Mouse (Mus musculus) myocyte (in vitro differentiated cells): ENCODE results near the gene Rragc. TPM values are rescaled to one million over a fixed set of nuclear protein-coding genes. Genes with fewer than 3 reads are reported as not detected.

ENCODE experiments used
- H3K27me3 ChIP-seq: one replicate; pipeline ENCODE4 v1.6.1; 2011; ENCODE audit not compliant: control insufficient read depth, insufficient read depth, insufficient read length
- H3K36me3 ChIP-seq: one replicate; pipeline ENCODE4 v1.6.1; 2011; ENCODE audit not compliant: control insufficient read depth, insufficient read depth
- H3K4me2 ChIP-seq: one replicate; pipeline ENCODE4 v1.6.1; 2011; ENCODE audit warnings: low read depth, control low read depth
- H3K4me3 ChIP-seq: one replicate; pipeline ENCODE4 v1.5.1; 2011; ENCODE audit warnings: mild to moderate bottlenecking, control low read depth, moderate library complexity
- H3K79me2 ChIP-seq: one replicate; pipeline ENCODE4 v1.6.1; 2011; ENCODE audit not compliant: control insufficient read depth, insufficient read depth
- H3ac ChIP-seq: one replicate; pipeline ENCODE4 v1.6.1; 2011; ENCODE audit not compliant: control insufficient read depth, insufficient read length
- CEBPB ChIP-seq: IDR thresholded peaks from 2 replicates; pipeline ENCODE4 v1.6.1; 2011; ENCODE audit warnings: mild to moderate bottlenecking, moderate library complexity; ENCODE audit not compliant: poor library complexity, insufficient read depth, severe bottlenecking
- E2F4 ChIP-seq: IDR thresholded peaks from one replicate; pipeline ENCODE4 v1.6.1; 2011; ENCODE audit warnings: mild to moderate bottlenecking, control low read depth, moderate library complexity; ENCODE audit not compliant: insufficient read depth
- MAX ChIP-seq: IDR thresholded peaks from one replicate; pipeline ENCODE4 v1.6.1; 2011; ENCODE audit warnings: low read depth, mild to moderate bottlenecking, control low read depth
- MYOD1 ChIP-seq, 3 experiments: IDR thresholded peaks; one replicate each; pipeline ENCODE4 v1.6.1; 2011; ENCODE audit warnings: control low read depth in 2 of 3, low read depth in 2 of 3, mild to moderate bottlenecking in 2 of 3, moderate library complexity in 1 of 3; ENCODE audit not compliant: insufficient read length in 2 of 3, control insufficient read depth in 1 of 3
- MYOG ChIP-seq, 3 experiments: IDR thresholded peaks; one replicate each; pipeline ENCODE4 v1.6.1; 2011; ENCODE audit warnings: control low read depth in 2 of 3, low read depth in 2 of 3, mild to moderate bottlenecking in 2 of 3; ENCODE audit not compliant: insufficient read length in 2 of 3, control insufficient read depth in 1 of 3, insufficient read depth in 1 of 3
- POLR2A ChIP-seq: IDR thresholded peaks from one replicate; pipeline ENCODE4 v1.6.1; 2011; ENCODE audit warnings: low read depth, mild to moderate bottlenecking, control low read depth, moderate library complexity; ENCODE audit not compliant: insufficient read length
- POLR2AphosphoS2 ChIP-seq: IDR thresholded peaks from one replicate; pipeline ENCODE4 v1.6.1; 2011; ENCODE audit warnings: low read depth, control low read depth; ENCODE audit not compliant: insufficient read length
- REST ChIP-seq: IDR thresholded peaks from one replicate; pipeline ENCODE4 v1.6.1; 2011; ENCODE audit warnings: mild to moderate bottlenecking, control low read depth, moderate library complexity; ENCODE audit not compliant: insufficient read depth, insufficient read length
- SRF ChIP-seq: IDR thresholded peaks from one replicate; pipeline ENCODE4 v1.6.1; 2011; ENCODE audit warnings: low read depth; ENCODE audit not compliant: control insufficient read depth, insufficient read length
- TCF12 ChIP-seq: IDR thresholded peaks from one replicate; pipeline ENCODE4 v1.6.1; 2011; ENCODE audit warnings: mild to moderate bottlenecking, control low read depth; ENCODE audit not compliant: poor library complexity, insufficient read depth, severe bottlenecking
- TCF3 ChIP-seq: IDR thresholded peaks from one replicate; pipeline ENCODE4 v1.6.1; 2011; ENCODE audit warnings: low read depth, control low read depth; ENCODE audit not compliant: insufficient read length
- USF1 ChIP-seq: IDR thresholded peaks from one replicate; pipeline ENCODE4 v1.6.1; 2011; ENCODE audit warnings: low read depth, mild to moderate bottlenecking, control low read depth, moderate library complexity
- polyA plus RNA-seq: library from polyadenylated mRNA; unstranded; fragments of >200 nt; fragmentation: generic; extraction: Trizol; gene quantifications from one replicate; pipeline ENCODE4 v1.2.1, GENCODE M21; 2012; ENCODE audit warnings: missing spikeins

The Rragc gene
- polyA plus RNA-seq, 1 experiment: 46.1 TPM

DNA sequence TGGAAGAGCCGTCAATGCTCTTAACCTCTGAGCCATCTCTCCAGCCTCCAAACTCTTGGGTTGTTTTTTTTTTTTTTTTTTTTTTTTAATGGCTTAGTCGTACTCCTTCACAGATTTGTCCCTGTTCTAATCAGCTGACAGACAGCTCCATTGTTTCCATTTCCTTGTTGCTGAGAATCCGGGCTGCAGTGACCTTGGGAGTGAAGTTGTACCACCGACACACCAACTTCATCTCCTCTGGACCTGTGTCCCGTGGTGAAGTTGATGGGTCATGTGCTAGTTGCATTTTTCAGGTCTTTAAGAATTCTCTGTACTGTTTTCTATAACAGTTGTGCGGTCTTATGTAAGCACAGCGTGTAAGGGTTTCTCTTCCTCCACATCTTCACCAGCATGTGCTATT, 52.2 kb downstream of the Rragc start:
- TF ChIP-seq REST: no peak
- TF ChIP-seq CEBPB: no peak
- TF ChIP-seq E2F4: no peak
- TF ChIP-seq POLR2A: no peak
- no peak for TF ChIP-seq MYOD1 (IDR thresholded peaks at IDR 0.05; ENCODE audit: control insufficient read depth in 1 of 3, insufficient read length in 2 of 3, low read depth in 2 of 3)
- no peak for TF ChIP-seq POLR2AphosphoS2
- no peak for TF ChIP-seq MYOG (IDR thresholded peaks at IDR 0.05; ENCODE audit: control insufficient read depth in 1 of 3, insufficient read depth in 1 of 3, insufficient read length in 2 of 3, low read depth in 2 of 3)
- no peak for TF ChIP-seq SRF
- no peak for TF ChIP-seq USF1
- no peak for TF ChIP-seq TCF3
- TF ChIP-seq TCF12: no peak
- no peak for TF ChIP-seq MAX
- Histone ChIP-seq H3K4me3 (no peak overlapping the region), H3K79me2 (no peaks in the 10 kb centered on the region), H3K36me3 (no peaks in the 10 kb centered on the region), H3K4me2 (no peak overlapping the region), H3ac (no peak overlapping the region), H3K27me3 (peaks cover 28% of the 10 kb centered on the region)

- Histone ChIP-seq H3ac (no peak overlapping the region), H3K27me3 (peaks cover 19% of the 10 kb centered on the region), H3K79me2 (no peaks in the 10 kb centered on the region), H3K36me3 (no peaks in the 10 kb centered on the region), H3K4me3 (no peak overlapping the region), H3K4me2 (no peak overlapping the region)
- TF ChIP-seq REST (no peak), TCF3 (no peak), SRF (no peak), MAX (no peak), MYOG (IDR thresholded peaks at IDR 0.05; ENCODE audit: control insufficient read depth in 1 of 3, insufficient read depth in 1 of 3, insufficient read length in 2 of 3, low read depth in 2 of 3) (no peak), TCF12 (no peak), POLR2AphosphoS2 (no peak), MYOD1 (IDR thresholded peaks at IDR 0.05; ENCODE audit: control insufficient read depth in 1 of 3, insufficient read length in 2 of 3, low read depth in 2 of 3) (no peak), CEBPB (no peak), USF1 (no peak), POLR2A (no peak), E2F4 (no peak)
These were observed 53.8 kb downstream of the Rragc start for GRCm38 (mm10) chr4:123971059-123971458.

GRCm38 (mm10) chr4:123972423-123973049, 55.3 kb downstream of the Rragc start:
- H3K27me3 ChIP-seq: peaks cover 18% of the 10 kb centered on the region
- TF ChIP-seq USF1: no peak
- TF ChIP-seq TCF12: no peak
- no peak for TF ChIP-seq MYOD1 (IDR thresholded peaks at IDR 0.05; ENCODE audit: control insufficient read depth in 1 of 3, insufficient read length in 2 of 3, low read depth in 2 of 3)
- no peak for TF ChIP-seq E2F4
- TF ChIP-seq POLR2A: no peak
- no peak for TF ChIP-seq REST
- TF ChIP-seq CEBPB: no peak
- no peak for TF ChIP-seq POLR2AphosphoS2
- no peak for TF ChIP-seq MYOG (IDR thresholded peaks at IDR 0.05; ENCODE audit: control insufficient read depth in 1 of 3, insufficient read depth in 1 of 3, insufficient read length in 2 of 3, low read depth in 2 of 3)
- TF ChIP-seq TCF3: no peak
- no peak for TF ChIP-seq SRF
- no peak for TF ChIP-seq MAX
- no peak overlapping the region for H3ac ChIP-seq
- H3K36me3 ChIP-seq: no peaks in the 10 kb centered on the region
- no peaks in the 10 kb centered on the region for H3K79me2 ChIP-seq
- no peak overlapping the region for H3K4me3 ChIP-seq
- no peak overlapping the region for H3K4me2 ChIP-seq

DNA sequence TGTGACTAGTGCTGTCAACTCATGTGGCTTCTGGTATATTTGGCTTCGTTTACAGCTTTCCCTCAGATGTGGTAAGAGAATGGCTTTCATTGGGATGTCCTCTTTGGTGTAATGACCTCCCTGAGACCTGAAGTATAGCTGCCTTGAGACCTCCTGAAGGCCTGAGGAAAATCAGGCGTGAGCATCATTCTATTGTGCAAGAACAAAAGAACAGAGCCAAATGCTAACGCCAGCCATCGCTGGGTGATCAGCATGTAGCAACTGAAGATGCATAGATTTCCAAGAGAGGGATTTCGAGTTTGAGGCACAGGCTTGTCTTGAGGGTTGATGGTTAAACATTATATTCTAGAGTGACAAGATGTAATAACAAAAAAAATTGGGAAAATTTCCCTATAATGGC, 64.9 kb downstream of the Rragc start:
- Histone ChIP-seq H3ac (no peak overlapping the region), H3K27me3 (peaks cover 21% of the 10 kb centered on the region), H3K79me2 (no peaks in the 10 kb centered on the region), H3K4me2 (no peak overlapping the region), H3K36me3 (no peaks in the 10 kb centered on the region), H3K4me3 (no peak overlapping the region)
- no peak for TF ChIP-seq POLR2AphosphoS2

Other genes starting within 250 kb of the Rragc start
- gene Macf1, start 233.1 kb upstream of the Rragc start, polyA plus RNA-seq: 88.5 TPM
- 484 TPM for gene Ndufs5, start 199.2 kb upstream of the Rragc start, polyA plus RNA-seq
- gene Akirin1, start 167.1 kb upstream of the Rragc start, polyA plus RNA-seq: 30.0 TPM
- gene Rhbdl2, start 129.6 kb upstream of the Rragc start, polyA plus RNA-seq: 2.7 TPM
- not detected for gene 4933427I04Rik, start 57.8 kb upstream of the Rragc start, polyA plus RNA-seq
- gene Mycbp, start 12.6 kb upstream of the Rragc start, polyA plus RNA-seq: 33.1 TPM
- gene 4930535I16Rik, start 576 bp downstream of the Rragc start, polyA plus RNA-seq: not detected